Mouse (Mus musculus): ENCODE results near the gene Vill. TPM values are rescaled to one million over a fixed set of nuclear protein-coding genes. Genes with fewer than 3 reads are reported as not detected.

Vill gene
- total RNA-seq, 2 experiments from 2014 or later = 0.18 to 0.81 TPM

- DNase-seq = peak; percentile 40 to 43
- intact Hi-C loops (cut with DNase I) = no loop called here
Measured at GRCm38 (mm10) chr9:119101992-119102782, 49.6 kb downstream of the Vill start, which contains the start of gene Dlec1. Gene Dlec1 (plus strand): TSS chr9:119102478.

- no peak for DNase-seq
- intact Hi-C loops (cut with DNase I) = no loop called here
Measured at GRCm38 (mm10) chr9:119102783-119103113, 50.2 kb downstream of the Vill start.

- intact Hi-C loops (cut with DNase I) = loop anchor here (5.0 kb wide), 1 partner anchor 170 kb away; no protein-coding TSS in a partner anchor
Measured at GRCm38 (mm10) chr9:119107566-119107965, 55.0 kb downstream of the Vill start.

DNA sequence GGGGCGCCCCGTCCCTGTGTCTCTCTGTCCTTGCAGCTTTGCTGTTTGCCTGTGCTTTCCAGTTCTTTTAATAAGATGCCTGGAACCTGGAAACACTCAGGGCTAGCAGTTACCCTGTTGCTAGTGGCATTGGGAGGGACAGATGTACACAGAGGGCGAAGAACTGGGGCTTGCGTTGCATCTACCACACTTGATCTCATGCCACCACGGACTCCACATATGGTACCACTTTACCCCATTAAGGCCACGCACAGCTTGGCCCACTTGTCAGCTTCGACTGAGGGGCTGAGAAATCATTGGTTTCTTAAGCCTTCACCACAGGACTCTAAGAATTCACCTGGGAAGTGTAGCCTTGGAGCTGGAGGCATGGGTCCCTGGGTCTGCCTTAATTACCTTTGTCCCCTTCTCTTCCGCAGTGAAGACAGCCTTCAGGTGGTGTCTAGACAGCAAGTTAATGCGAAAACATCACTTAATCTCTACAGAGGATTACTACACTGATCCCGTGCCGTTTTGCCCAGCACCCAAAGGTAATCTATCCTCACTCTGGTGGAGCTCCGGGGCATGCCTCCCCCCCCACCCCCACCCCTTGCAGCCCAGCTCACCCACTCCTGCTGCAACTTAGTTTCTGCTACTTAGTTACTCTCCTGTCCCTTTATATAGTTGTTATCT is 57.2 kb downstream of the Vill start:
- intact Hi-C loops (cut with DNase I) = loop anchor here (5.0 kb wide), 1 partner anchor 167 kb away; no protein-coding TSS in a partner anchor
- no peak for DNase-seq

More at GRCm38 (mm10) chr9:119107566-119107965, 55.0 kb downstream of the Vill start:
- DNase-seq = no peak

DNA sequence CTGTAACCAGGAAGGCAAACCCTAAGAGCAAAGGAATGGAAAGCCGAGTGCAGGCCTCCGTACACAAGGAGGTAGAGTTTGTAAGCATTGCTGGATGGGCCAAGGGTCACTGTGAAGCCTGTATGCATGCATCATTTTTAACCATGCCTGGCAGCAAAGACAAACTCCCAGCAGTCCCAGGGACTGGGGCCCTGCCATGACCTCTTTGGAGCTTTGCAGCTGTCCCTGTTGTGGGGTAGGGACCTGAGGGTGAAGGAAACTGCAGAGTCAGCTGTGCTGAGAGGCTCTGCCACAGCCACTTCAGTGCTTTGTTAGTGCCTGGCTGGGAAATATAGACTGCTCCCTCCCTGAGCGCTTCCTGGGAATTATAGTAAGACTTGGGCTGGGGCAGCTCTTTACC is 58.1 kb downstream of the Vill start:
- intact Hi-C loops (cut with DNase I) = no loop called here
- peak in 1 of 2 experiments; percentile 32 for DNase-seq

DNA sequence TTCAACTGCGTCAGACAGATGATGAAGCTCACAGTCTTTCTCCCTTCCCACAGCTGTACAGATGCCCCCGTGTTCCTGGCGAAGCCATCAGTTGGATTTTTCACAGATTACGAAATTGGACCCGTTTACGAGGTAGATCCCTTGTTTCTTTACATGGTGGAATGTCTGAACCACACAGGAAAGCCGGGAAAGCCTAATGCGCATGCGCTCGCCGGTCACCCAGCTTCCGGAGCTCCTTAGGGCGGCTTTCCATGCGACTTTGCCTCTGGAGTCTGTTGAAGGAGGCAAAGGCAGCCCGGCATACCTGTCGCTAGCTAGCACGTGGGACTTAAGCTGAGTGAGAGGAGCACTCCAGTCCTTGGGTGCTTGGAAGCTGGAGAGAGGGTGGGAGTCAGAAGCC is 62.3 kb downstream of the Vill start:
- DNase-seq = no peak
- intact Hi-C loops (cut with DNase I) = no loop called here

DNA sequence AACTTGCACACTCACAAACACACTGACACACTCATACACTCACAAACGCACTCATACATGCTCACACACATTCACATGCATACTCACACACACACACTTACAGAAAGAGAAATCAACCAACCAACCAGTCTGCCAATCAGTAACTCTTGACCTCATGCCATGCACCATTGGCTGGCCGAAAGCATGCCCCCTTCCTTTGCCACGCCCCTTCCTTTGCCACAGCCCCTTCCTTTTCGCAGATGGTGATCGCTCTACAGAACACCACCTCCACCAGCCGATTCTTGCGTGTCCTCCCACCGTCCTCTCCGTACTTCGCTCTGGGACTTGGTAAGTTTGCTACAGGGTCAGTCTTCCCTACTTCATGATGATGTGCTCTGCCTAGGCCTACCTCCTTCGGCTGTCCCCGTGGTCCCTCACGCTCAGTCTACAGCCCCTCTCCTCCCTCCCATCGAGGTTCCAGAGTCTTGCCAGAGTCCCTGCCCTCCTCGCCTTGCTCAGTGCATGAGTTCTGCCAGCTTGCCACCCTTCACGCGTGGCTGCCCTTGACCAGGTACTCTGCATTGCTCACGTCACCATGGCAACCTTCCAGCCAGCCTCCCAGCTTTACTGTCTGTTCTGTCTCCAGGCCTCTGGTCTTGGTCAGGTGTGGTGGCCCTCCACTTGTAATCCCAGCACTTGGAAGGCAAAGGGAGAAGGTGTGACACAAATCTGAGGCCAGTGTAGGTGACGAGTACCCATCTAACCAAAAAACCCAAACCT is 67.0 kb downstream of the Vill start:
- DNase-seq = no peak
- intact Hi-C loops (cut with DNase I) = no loop called here

DNA sequence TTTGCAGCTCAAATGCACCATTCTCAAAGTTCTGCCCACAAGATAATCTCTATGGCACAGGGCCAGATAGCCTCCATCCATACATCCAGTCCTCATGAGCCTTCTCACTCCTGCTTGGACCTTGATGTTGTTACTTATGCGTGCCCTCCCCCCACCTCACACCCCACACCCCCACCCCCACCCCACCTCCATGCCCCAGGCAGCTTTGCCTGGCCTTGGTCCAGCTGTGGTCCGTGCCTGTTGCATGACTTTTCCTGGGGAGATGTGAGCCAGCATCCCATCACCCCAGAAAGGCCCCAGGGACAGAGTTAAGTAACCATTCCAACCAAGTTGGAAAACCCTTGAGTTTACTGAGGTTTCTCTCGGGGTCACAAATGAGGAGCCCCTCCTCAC is 67.6 kb downstream of the Vill start:
- no peak for DNase-seq
- intact Hi-C loops (cut with DNase I) = no loop called here

Small RNAs within 50 kb of the gene (microRNA-seq; reads per million reads assigned to microRNA genes)
- 11.9 to 16.1 reads per million in 2 experiments for gene Mir26a-1

Other genes with a start within 250 kb of the Vill start
- 1 to 10 TPM; 4.9 to 5.1 TPM for gene Ctdspl, start 126.3 kb upstream of the Vill start, total RNA-seq (2021)
- 1 to 10 TPM; 8.2 to 9.0 TPM for gene Plcd1, start 40.7 kb downstream of the Vill start, total RNA-seq (2021)
- not detected for gene Dlec1, start 49.7 kb downstream of the Vill start, total RNA-seq (2021)
- gene Acaa1b, start 104.3 kb downstream of the Vill start, total RNA-seq (2021) = under 1 TPM; 0.31 to 0.54 TPM
- not detected for gene Gm47289, start 106.4 kb downstream of the Vill start, total RNA-seq (2021)
- under 1 TPM in 1 of 2 experiments, not detected in 1; 0.13 TPM for gene Slc22a13, start 156.3 kb downstream of the Vill start, total RNA-seq (2021)

Measured in gastrocnemius, postnatal 36 days (tissue).